Mouse (Mus musculus) spleen, adult 2 months (tissue): ENCODE results near the gene A930017K11Rik.

Source experiments
- CTCF ChIP-seq: fragments of 200-500 bp; IDR thresholded peaks from 2 replicates; pipeline ENCODE4 v1.5.1; 2011; ENCODE audit warnings: mild to moderate bottlenecking, inconsistent platforms; ENCODE audit not compliant: insufficient read depth, insufficient read length, insufficient replicate concordance; ENCODE audit errors: extremely low read depth
- POLR2A ChIP-seq: fragments of 200-500 bp; IDR thresholded peaks from 2 replicates; pipeline ENCODE4 v1.6.1; 2011; ENCODE audit warnings: low read depth, low read length, inconsistent platforms

GRCm38 (mm10) chr17:25942597-25943151 lies 9.7 kb downstream of the A930017K11Rik start:
- TF ChIP-seq POLR2A (no peak), CTCF (no peak)
